Mouse (Mus musculus) liver, adult 2 months (tissue): Measurements from ENCODE around the gene Got1.

ENCODE experiments used
- CTCF ChIP-seq: fragments of 200-500 bp; IDR thresholded peaks from 2 replicates; pipeline ENCODE4 v1.5.1; 2011; ENCODE audit warnings: low read depth, low read length, control low read depth
- POLR2A ChIP-seq: fragments of 200-500 bp; IDR thresholded peaks from 2 replicates; pipeline ENCODE4 v1.6.1; 2011; ENCODE audit warnings: low read length, control low read depth; ENCODE audit not compliant: insufficient read depth; ENCODE audit errors: extremely low read depth

DNA sequence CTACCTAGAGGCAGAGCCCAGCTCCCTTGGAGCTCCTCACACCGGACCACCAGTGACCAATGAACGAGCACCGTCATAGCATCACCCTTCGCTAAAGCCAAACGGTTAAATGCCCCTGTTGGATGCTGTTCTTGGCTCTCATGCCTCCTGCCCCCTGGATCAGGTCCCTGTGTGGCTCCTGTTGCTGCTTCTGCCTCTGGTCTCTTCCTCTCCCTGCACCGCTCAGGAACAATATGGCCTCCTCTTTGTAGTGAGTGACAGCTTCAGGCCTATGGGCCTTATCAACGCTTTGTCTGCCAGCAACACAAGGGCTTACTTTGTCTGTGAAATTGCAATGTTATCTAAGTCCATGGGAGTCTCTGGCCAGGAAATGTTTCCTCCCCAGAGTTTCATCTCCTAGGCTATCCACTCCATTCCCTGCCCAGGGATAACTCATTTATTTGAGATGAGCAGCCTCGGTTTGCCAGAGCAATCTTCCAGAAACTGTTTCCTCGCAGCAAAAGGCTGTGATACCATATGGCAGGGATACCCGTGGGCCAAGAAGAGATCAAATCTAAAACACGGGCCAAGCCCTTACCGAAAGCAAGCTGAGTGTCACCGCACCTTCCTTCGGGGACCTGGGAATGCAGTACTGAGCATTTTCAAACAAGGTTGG lies 58.7 kb downstream of the Got1 start:
- TF ChIP-seq POLR2A (no peak), CTCF (no peak)
